ENCODE assay signal across 16 mouse cellular contexts in the genomic region with DNA sequence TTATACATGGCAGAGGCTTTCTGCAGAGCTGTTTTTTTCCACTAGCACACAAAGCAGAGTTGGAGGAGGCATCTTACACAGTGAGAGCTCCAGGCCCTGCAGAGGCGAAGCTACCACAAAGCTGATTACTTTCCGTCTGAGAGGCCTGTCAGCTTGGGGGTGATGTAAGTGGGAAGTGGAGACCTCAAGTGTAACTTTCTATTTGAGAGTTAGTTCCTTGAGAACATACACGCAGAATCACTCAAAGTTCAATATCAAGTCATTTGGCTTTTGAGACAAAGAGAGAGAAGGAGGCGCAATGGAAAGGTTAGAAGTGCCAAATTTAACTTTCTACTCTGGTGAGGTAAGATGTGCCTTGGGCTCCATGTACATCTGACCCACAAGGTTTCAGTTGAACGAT.
"Had no signal": no experiment of that assay in that cellular context is flagged by ENCODE, and none has a peak within 500 bp of the region (broad histone marks: within the 10 kb centered on the region; RNA-seq: fewer than 3 reads in every experiment).

No protein-coding gene starts in this region.

- H3K4me2 ChIP-seq: kidney, embryonic 15.5 days; limb, embryonic 15.5 days; liver, embryonic 12.5 days; lung, embryonic 15.5 days; midbrain, embryonic 13.5 days; neural tube, embryonic 15.5 days; stomach, embryonic 15.5 days had no signal

- DNase-seq: kidney, adult 18-20 months; kidney, postnatal 25 days; layer of hippocampus, adult 9-11 months; layer of hippocampus, postnatal 36 days; lung, postnatal 14 days; thymus, adult 2 months; thymus, postnatal 25 days had no signal

- H3K9me3 ChIP-seq: kidney, embryonic 15.5 days; limb, embryonic 15.5 days; liver, embryonic 12.5 days; lung, embryonic 15.5 days; midbrain, embryonic 13.5 days; neural tube, embryonic 15.5 days; stomach, embryonic 15.5 days had no signal

- H3K27me3 ChIP-seq: kidney, embryonic 15.5 days; limb, embryonic 15.5 days; lung, embryonic 15.5 days; midbrain, embryonic 13.5 days; stomach, embryonic 15.5 days had no signal

- H3K36me3 ChIP-seq: kidney, embryonic 15.5 days; limb, embryonic 15.5 days; liver, embryonic 12.5 days; lung, embryonic 15.5 days; midbrain, embryonic 13.5 days; neural tube, embryonic 15.5 days; stomach, embryonic 15.5 days had no signal

- ATAC-seq: liver, embryonic 12.5 days; midbrain, embryonic 13.5 days had no signal

- H3K27ac ChIP-seq: kidney, embryonic 15.5 days; limb, embryonic 15.5 days; liver, embryonic 12.5 days; lung, embryonic 15.5 days; macrophage; midbrain, embryonic 13.5 days; neural tube, embryonic 15.5 days; stomach, embryonic 15.5 days had no signal

- H3K4me1 ChIP-seq: kidney, embryonic 15.5 days; limb, embryonic 15.5 days; liver, embryonic 12.5 days; lung, embryonic 15.5 days; neural tube, embryonic 15.5 days; stomach, embryonic 15.5 days had no signal

- H3K9ac ChIP-seq: kidney, embryonic 15.5 days; limb, embryonic 15.5 days; liver, embryonic 12.5 days; lung, embryonic 15.5 days; midbrain, embryonic 13.5 days; neural tube, embryonic 15.5 days; stomach, embryonic 15.5 days had no signal

- H3K4me3 ChIP-seq: kidney, embryonic 15.5 days; limb, embryonic 15.5 days; liver, embryonic 12.5 days; lung, embryonic 15.5 days; midbrain, embryonic 13.5 days; myocyte; neural tube, embryonic 15.5 days; stomach, embryonic 15.5 days had no signal
